Mouse (Mus musculus): ENCODE results near the gene Gm16381.
"Not testable (repeated sequence)": the region's sequence is repeated elsewhere in the genome, so short reads cannot be mapped to it uniquely, and the experiment has no call there.

The Gm16381 gene

GRCm38 (mm10) chr12:87644520-87644919, at the start of gene Gm16381:
TSS of gene Gm16381 (minus strand) at chr12:87644620.
- not testable (repeated sequence) for DNase-seq (ENCODE audit: low read depth, low spot score)

- DNase-seq (ENCODE audit: low read depth, low spot score) = not testable (repeated sequence)
These were observed 8.7 kb upstream of the Gm16381 start for GRCm38 (mm10) chr12:87652916-87653703.

GRCm38 (mm10) chr12:87618569-87618968, 25.9 kb downstream of the Gm16381 start, which contains the start of gene Gm4027:
TSS of gene Gm4027 (plus strand) at chr12:87618869.
- DNase-seq (ENCODE audit: low read depth, low spot score) = not testable (repeated sequence)

GRCm38 (mm10) chr12:87602388-87602787, 42.0 kb downstream of the Gm16381 start, which contains the start of gene Oog1:
TSS of gene Oog1 (plus strand) at chr12:87602688.
- not testable (repeated sequence) for DNase-seq (ENCODE audit: low read depth, low spot score)

GRCm38 (mm10) chr12:87601388-87601787, 43.0 kb downstream of the Gm16381 start:
- not testable (repeated sequence) for DNase-seq (ENCODE audit: low read depth, low spot score)
